8 mouse cellular contexts compared by ENCODE assay signal in the genomic region with DNA sequence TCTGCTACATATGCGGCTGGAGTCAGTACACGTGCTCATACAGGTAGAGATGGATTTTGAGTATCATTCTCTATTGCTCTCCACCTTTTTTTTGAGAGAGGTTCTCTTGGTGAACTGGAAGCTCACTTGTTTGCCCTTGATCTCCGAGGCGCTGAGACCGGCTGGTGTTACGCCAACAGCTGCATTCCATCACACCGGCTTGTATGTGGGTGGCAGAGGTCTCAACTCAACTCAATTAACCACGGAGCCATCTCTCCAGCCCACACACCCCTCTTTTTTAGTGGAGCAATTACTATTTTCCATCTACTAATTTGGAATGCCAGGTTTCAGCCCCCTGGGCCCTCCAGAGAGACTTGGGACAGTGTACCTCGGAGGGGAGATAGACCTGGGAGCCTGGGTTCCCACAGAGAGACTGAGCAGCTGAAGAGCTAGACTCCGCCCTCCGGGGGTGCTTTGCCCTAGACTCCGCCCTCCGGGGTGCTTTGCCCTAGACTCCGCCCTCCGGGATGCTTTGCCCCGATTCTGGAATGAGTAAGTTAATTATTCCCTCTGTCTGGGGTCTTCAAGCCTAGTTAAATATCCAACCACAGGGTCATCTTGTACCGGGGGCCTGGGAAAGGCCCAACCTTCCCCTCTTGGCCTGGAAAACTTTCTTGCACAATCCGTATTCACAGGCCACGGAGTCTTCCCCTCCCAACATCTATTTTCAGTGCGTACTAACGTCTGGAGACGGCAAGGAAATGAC. TPM values are rescaled to one million over a fixed set of nuclear protein-coding genes. Genes with fewer than 3 reads are reported as not detected.
A peak's percentile ranks its signal among the peaks of the same experiment; 100 is the strongest.
DNase-seq lines count a peak whose midpoint lies in the region; ATAC-seq lines count a peak whose summit lies in the region.

No protein-coding gene starts in this region.

- 11% methylated on average over 22 of the region's 22 CpGs for WGBS in intestine, embryonic 14.5 days
- 18% methylated on average over 22 of the region's 22 CpGs for WGBS in liver, embryonic 16.5 days (ENCODE audit: insufficient replicate concordance)

- intact Hi-C loops in gastrocnemius, postnatal 36 days (cut with DNase I) = loop anchor here (5.0 kb wide), 1 partner anchor 50 kb away; the partner anchor contains the start of gene Igfbp7

- ATAC-seq in intestine, embryonic 14.5 days (replicated peaks; ENCODE audit: low FRiP score, low TSS enrichment, low read depth) = peak; percentile 69
- ATAC-seq in liver, embryonic 16.5 days (ENCODE audit: low read depth) = peak; percentile 71

- no peaks in the 10 kb centered on the region for H3K9me3 ChIP-seq in intestine, embryonic 14.5 days (ENCODE audit: control insufficient read depth, low read length)
- no peaks in the 10 kb centered on the region for H3K9me3 ChIP-seq in liver, embryonic 16.5 days (replicated peaks; ENCODE audit: control insufficient read depth, low read length)

- H3K4me2 ChIP-seq in intestine, embryonic 14.5 days (ENCODE audit: low read length) = peak overlapping the region; percentile 61
- peak overlapping the region; percentile 64 for H3K4me2 ChIP-seq in liver, embryonic 16.5 days (ENCODE audit: low read depth, low read length)

- H3K4me1 ChIP-seq in intestine, embryonic 14.5 days (replicated peaks; ENCODE audit: control insufficient read depth, insufficient read depth, low read length) = peaks cover 20% of the 10 kb centered on the region
- peaks cover 10% of the 10 kb centered on the region for H3K4me1 ChIP-seq in liver, embryonic 16.5 days (ENCODE audit: control insufficient read depth, low read depth, low read length)

- H3K27ac ChIP-seq in intestine, embryonic 14.5 days (ENCODE audit: low read depth) = peak overlapping the region; percentile 82
- no peak overlapping the region for H3K27ac ChIP-seq in liver, embryonic 16.5 days (ENCODE audit: low read length)

- DNase-seq in NIH3T3 (ENCODE audit: low read depth) = peak; percentile 88
- peak; percentile 32 for DNase-seq in c-Kit-positive CD71-positive TER-119-positive erythroid progenitor cells, embryonic 14.5 days (ENCODE audit: low spot score)
- peak; percentile 69 to 73 for DNase-seq in gastrocnemius, postnatal 36 days
- DNase-seq in intestine, embryonic 14.5 days (ENCODE audit: low spot score) = peak; percentile 74
- DNase-seq in neural tube, embryonic 10.5 days (ENCODE audit: extremely low spot score, low spot score) = peak; percentile 63
- peak; percentile 63 to 73 for DNase-seq in thymus, postnatal 10 days (ENCODE audit: low spot score in 2 of 2)
- DNase-seq in right cerebral cortex, adult 18-20 months = no peak

- peak overlapping the region; percentile 44 for H3K9ac ChIP-seq in intestine, embryonic 14.5 days (ENCODE audit: low read length)
- H3K9ac ChIP-seq in liver, embryonic 16.5 days (ENCODE audit: low read depth, low read length) = no peak overlapping the region

- no peaks in the 10 kb centered on the region for H3K36me3 ChIP-seq in intestine, embryonic 14.5 days (ENCODE audit: control insufficient read depth, insufficient read depth, low read length)
- H3K36me3 ChIP-seq in liver, embryonic 16.5 days (ENCODE audit: control insufficient read depth, insufficient read depth) = no peaks in the 10 kb centered on the region

- H3K4me3 ChIP-seq in intestine, embryonic 14.5 days (ENCODE audit: low read depth, low read length) = peak overlapping the region; percentile 30
- H3K4me3 ChIP-seq in liver, embryonic 16.5 days (ENCODE audit: low read depth, low read length) = peak overlapping the region; percentile 60

- H3K27me3 ChIP-seq in intestine, embryonic 14.5 days (replicated peaks; ENCODE audit: control insufficient read depth, insufficient read depth, low read length) = no peaks in the 10 kb centered on the region
- H3K27me3 ChIP-seq in liver, embryonic 16.5 days (ENCODE audit: control insufficient read depth, insufficient read depth, low read depth, low read length) = no peaks in the 10 kb centered on the region; the same call in 1 of the 2 replicates

RNA-seq across cellular contexts. Expression of gene Polr2b, which starts 47.6 kb away (rescaled TPM):
- 10 to 100 TPM; 20.7 to 24.2 TPM for total RNA-seq in gastrocnemius, postnatal 36 days (2021)
- polyA plus RNA-seq in intestine, embryonic 14.5 days (2014; fragmentation: Nextera tagmentation; extraction: Ambion mirVana) = 59.8 and 67.5 TPM in 2 replicates
- 24.9 and 25.7 TPM in 2 replicates for polyA plus RNA-seq in liver, embryonic 16.5 days (2015; fragmentation: Nextera tagmentation; extraction: Ambion mirVana)

RNA-seq across cellular contexts. Expression of gene Noa1, which starts 47.7 kb away (rescaled TPM):
- 10 to 100 TPM; 15.1 to 17.9 TPM for total RNA-seq in gastrocnemius, postnatal 36 days (2021)
- polyA plus RNA-seq in intestine, embryonic 14.5 days (2014; fragmentation: Nextera tagmentation; extraction: Ambion mirVana) = 30.3 and 30.4 TPM in 2 replicates
- polyA plus RNA-seq in liver, embryonic 16.5 days (2015; fragmentation: Nextera tagmentation; extraction: Ambion mirVana) = 13.3 and 13.4 TPM in 2 replicates

RNA-seq across cellular contexts. Expression of gene Igfbp7, which starts 50.3 kb away (rescaled TPM):
- total RNA-seq in gastrocnemius, postnatal 36 days (2021) = 100 to 1,000 TPM in 1 of 2 experiments, 10 to 100 TPM in 1; 90.8 to 112 TPM
- 52.4 and 57.9 TPM in 2 replicates for polyA plus RNA-seq in intestine, embryonic 14.5 days (2014; fragmentation: Nextera tagmentation; extraction: Ambion mirVana)
- polyA plus RNA-seq in liver, embryonic 16.5 days (2015; fragmentation: Nextera tagmentation; extraction: Ambion mirVana) = 26.3 and 30.9 TPM in 2 replicates
